Mouse (Mus musculus) kidney, embryonic 14.5 days (tissue): Measurements from ENCODE around the gene Stab1. TPM values are rescaled to one million over a fixed set of nuclear protein-coding genes. Genes with fewer than 3 reads are reported as not detected.

Experiments used
- ATAC-seq: fragments of 200-750 bp; cut with Nextera tagmentation; 2 replicates; pipeline ENCODE4 v1.8.0; 2017; ENCODE audit warnings: moderate number of reproducible peaks, mild to moderate bottlenecking, moderate TSS enrichment, moderate library complexity; ENCODE audit not compliant: low FRiP score, low TSS enrichment
- H3K27ac ChIP-seq: fragments of 300-500 bp; sonication (generic); 2 replicates; pipeline ENCODE4 v1.5.1; 2014; ENCODE audit warnings: low read depth, mild to moderate bottlenecking, low read length, moderate library complexity, mixed read lengths
- H3K27me3 ChIP-seq: fragments of 300-500 bp; sonication (generic); 2 replicates; pipeline ENCODE4 v1.6.1; 2014; ENCODE audit warnings: mild to moderate bottlenecking, low read length; ENCODE audit not compliant: control insufficient read depth, insufficient read depth
- H3K36me3 ChIP-seq: fragments of 300-500 bp; sonication (generic); 2 replicates; pipeline ENCODE4 v1.6.1; 2014; ENCODE audit warnings: low read length, mixed read lengths; ENCODE audit not compliant: control insufficient read depth, insufficient read depth
- H3K4me1 ChIP-seq: fragments of 300-500 bp; sonication (generic); 2 replicates; pipeline ENCODE4 v1.6.1; 2014; ENCODE audit warnings: low read length, mixed read lengths; ENCODE audit not compliant: control insufficient read depth, insufficient read depth
- H3K4me2 ChIP-seq: fragments of 300-500 bp; sonication (generic); replicated peaks from 2 replicates; pipeline ENCODE4 v1.6.1; 2014; ENCODE audit warnings: low read depth, mild to moderate bottlenecking, low read length
- H3K4me3 ChIP-seq: fragments of 300-500 bp; sonication (generic); 2 replicates; pipeline ENCODE4 v1.5.1; 2014; ENCODE audit warnings: mild to moderate bottlenecking, low read length
- H3K9ac ChIP-seq: fragments of 300-500 bp; sonication (generic); 2 replicates; pipeline ENCODE4 v1.6.1; 2014; ENCODE audit warnings: low read depth, mild to moderate bottlenecking, low read length, moderate library complexity
- H3K9me3 ChIP-seq: fragments of 300-500 bp; sonication (generic); 2 replicates; pipeline ENCODE4 v1.6.1; 2016; ENCODE audit warnings: low read length; ENCODE audit not compliant: control insufficient read depth
- WGBS: fragments of 180-500 bp; shearing (Covaris S2); extraction: QIAGEN DNeasy Blood & Tissue Kit; methylation state at CpG from one replicate; pipeline ENCODE4 v1.1.7; 2014; 5-methylcytosine and 5-hydroxymethylcytosine counted together
- polyA plus RNA-seq: library from polyadenylated mRNA; unstranded; fragments of >200 nt; fragmentation: Nextera tagmentation; extraction: Ambion mirVana; gene quantifications from 2 replicates; pipeline ENCODE4 v1.2.1, GENCODE M21; 2014

Stab1 gene
- polyA plus RNA-seq, 1 experiment from 2014 or later = 41.1 TPM

GRCm38 (mm10) chr14:31208084-31208483, 39.6 kb upstream of the Stab1 start, which contains the start of gene Tnnc1:
Gene Tnnc1 (plus strand): TSS chr14:31208312.
- H3K27ac ChIP-seq = no peak within 1 kb of the TSS
- H3K4me2 ChIP-seq = peak within 1 kb of the TSS; percentile 91; the same call in 1 of the 2 replicates
- 63% methylated on average over 2 of the region's 2 CpGs for WGBS
- no peak within 1 kb of the TSS for H3K9ac ChIP-seq
- peaks cover 12% of the 10 kb centered on the region for H3K4me1 ChIP-seq
- H3K27me3 ChIP-seq = no peaks in the 10 kb centered on the region
- H3K9me3 ChIP-seq = no peaks in the 10 kb centered on the region
- no peak for ATAC-seq
- peaks cover 13% of the 10 kb centered on the region for H3K36me3 ChIP-seq
- H3K4me3 ChIP-seq = no peak within 1 kb of the TSS; the same call in 1 of the 2 replicates

- no peaks in the 10 kb centered on the region for H3K27me3 ChIP-seq
- peak overlapping the region; percentile 52; the same call in 1 of the 2 replicates for H3K27ac ChIP-seq
- peak overlapping the region; percentile 91 for H3K9ac ChIP-seq
- H3K4me3 ChIP-seq = peak overlapping the region; percentile 71
- 86% methylated on average over 13 of the region's 13 CpGs for WGBS
- peak overlapping the region; percentile 91 for H3K4me2 ChIP-seq
- H3K4me1 ChIP-seq = peaks cover 12% of the 10 kb centered on the region
- ATAC-seq = 0 out of 2 replicates have a peak, but pooled peaks have one; percentile 20
- H3K36me3 ChIP-seq = peaks cover 21% of the 10 kb centered on the region
- H3K9me3 ChIP-seq = no peaks in the 10 kb centered on the region
These were observed 38.8 kb upstream of the Stab1 start for GRCm38 (mm10) chr14:31207070-31207830.

- Histone ChIP-seq H3K36me3 (peaks cover 29% of the 10 kb centered on the region), H3K9me3 (no peaks in the 10 kb centered on the region), H3K4me2 (peak overlapping the region; percentile 91), H3K9ac (peak overlapping the region; percentile 91), H3K4me3 (peak overlapping the region; percentile 71), H3K4me1 (peaks cover 12% of the 10 kb centered on the region), H3K27me3 (no peaks in the 10 kb centered on the region), H3K27ac (peak overlapping the region; percentile 81)
- WGBS = 0% methylated on average over 48 of the region's 48 CpGs
- peak; percentile 75 for ATAC-seq
These were observed 38.1 kb upstream of the Stab1 start for GRCm38 (mm10) chr14:31206472-31206981.

GRCm38 (mm10) chr14:31205562-31206467, 37.4 kb upstream of the Stab1 start:
- Histone ChIP-seq H3K9me3 (no peaks in the 10 kb centered on the region), H3K4me2 (peak overlapping the region; percentile 91), H3K4me1 (peaks cover 12% of the 10 kb centered on the region), H3K4me3 (peak overlapping the region; percentile 71), H3K27ac (peak overlapping the region; percentile 81), H3K36me3 (peaks cover 36% of the 10 kb centered on the region), H3K9ac (peak overlapping the region; percentile 91), H3K27me3 (no peaks in the 10 kb centered on the region)
- WGBS = under 1% methylated on average over 39 of the region's 39 CpGs
- ATAC-seq = peak; percentile 67

GRCm38 (mm10) chr14:31205244-31205561, 36.8 kb upstream of the Stab1 start:
- WGBS = 19% methylated on average over 8 of the region's 8 CpGs
- Histone ChIP-seq H3K4me1 (peaks cover 12% of the 10 kb centered on the region), H3K9me3 (no peaks in the 10 kb centered on the region), H3K4me3 (peak overlapping the region; percentile 71), H3K27me3 (no peaks in the 10 kb centered on the region), H3K27ac (peak overlapping the region; percentile 81), H3K36me3 (peaks cover 42% of the 10 kb centered on the region), H3K9ac (peak overlapping the region; percentile 91), H3K4me2 (peak overlapping the region; percentile 91)
- peak; percentile 14; the same call in 1 of the 2 replicates for ATAC-seq

GRCm38 (mm10) chr14:31204844-31205243, 36.4 kb upstream of the Stab1 start:
- 52% methylated on average over 4 of the region's 4 CpGs for WGBS
- H3K9ac ChIP-seq = peak overlapping the region; percentile 91
- peak overlapping the region; percentile 91 for H3K4me2 ChIP-seq
- H3K36me3 ChIP-seq = peaks cover 46% of the 10 kb centered on the region
- H3K4me3 ChIP-seq = peak overlapping the region; percentile 71
- peaks cover 12% of the 10 kb centered on the region for H3K4me1 ChIP-seq
- ATAC-seq = no peak
- H3K9me3 ChIP-seq = no peaks in the 10 kb centered on the region
- H3K27me3 ChIP-seq = no peaks in the 10 kb centered on the region
- H3K27ac ChIP-seq = peak overlapping the region; percentile 81; the same call in 1 of the 2 replicates

GRCm38 (mm10) chr14:31200038-31200437, 31.6 kb upstream of the Stab1 start:
- H3K36me3 ChIP-seq = peaks cover 83% of the 10 kb centered on the region
- H3K27ac ChIP-seq = no peak overlapping the region
- WGBS = 86% methylated on average over 3 of the region's 3 CpGs
- H3K9me3 ChIP-seq = no peaks in the 10 kb centered on the region
- H3K9ac ChIP-seq = no peak overlapping the region
- H3K4me1 ChIP-seq = peaks cover 9% of the 10 kb centered on the region
- no peak for ATAC-seq
- H3K4me2 ChIP-seq = no peak overlapping the region
- H3K27me3 ChIP-seq = no peaks in the 10 kb centered on the region
- no peak overlapping the region for H3K4me3 ChIP-seq

- H3K4me1 ChIP-seq = peaks cover 4% of the 10 kb centered on the region; the same call in 1 of the 2 replicates
- no peak overlapping the region for H3K4me3 ChIP-seq
- H3K9me3 ChIP-seq = no peaks in the 10 kb centered on the region
- ATAC-seq = no peak
- no peak overlapping the region for H3K9ac ChIP-seq
- H3K27me3 ChIP-seq = no peaks in the 10 kb centered on the region
- no peak overlapping the region for H3K4me2 ChIP-seq
- peaks cover 88% of the 10 kb centered on the region for H3K36me3 ChIP-seq
- H3K27ac ChIP-seq = no peak overlapping the region
- 94% methylated on average over 7 of the region's 7 CpGs for WGBS
These were observed 31.2 kb upstream of the Stab1 start for GRCm38 (mm10) chr14:31199599-31199998.
